Mouse (Mus musculus) thymus, postnatal 14 days (tissue): ENCODE results near the gene Ccdc62.
A peak's percentile ranks its signal among the peaks of the same experiment; 100 is the strongest.

Experiments used
- DNase-seq: peaks from one replicate; pipeline ENCODE4 v3.0.0; 2021

The Ccdc62 gene

GRCm38 (mm10) chr5:124004356-124005150 lies 74.1 kb downstream of the Ccdc62 start:
- peak; percentile 65 for DNase-seq

- no peak for DNase-seq
Measured at GRCm38 (mm10) chr5:124005151-124005500, 74.6 kb downstream of the Ccdc62 start.

GRCm38 (mm10) chr5:124005591-124005990 lies 75.1 kb downstream of the Ccdc62 start:
- no peak for DNase-seq

GRCm38 (mm10) chr5:124006082-124006873 lies 75.8 kb downstream of the Ccdc62 start:
- DNase-seq = no peak

GRCm38 (mm10) chr5:124006891-124007491 lies 76.5 kb downstream of the Ccdc62 start:
- no peak for DNase-seq

GRCm38 (mm10) chr5:124010077-124010476 lies 79.6 kb downstream of the Ccdc62 start:
- no peak for DNase-seq

- no peak for DNase-seq
Measured at GRCm38 (mm10) chr5:124010910-124011655, 80.6 kb downstream of the Ccdc62 start.

- DNase-seq = no peak
Measured at GRCm38 (mm10) chr5:124011927-124012326, 81.4 kb downstream of the Ccdc62 start.

- DNase-seq = no peak
Measured at GRCm38 (mm10) chr5:124012885-124013284, 82.4 kb downstream of the Ccdc62 start.

- no peak for DNase-seq
Measured at GRCm38 (mm10) chr5:124013747-124014146, 83.3 kb downstream of the Ccdc62 start.

- no peak for DNase-seq
Measured at GRCm38 (mm10) chr5:124014180-124014579, 83.7 kb downstream of the Ccdc62 start.

- no peak for DNase-seq
Measured at GRCm38 (mm10) chr5:124014791-124015251, 84.3 kb downstream of the Ccdc62 start.

- DNase-seq = no peak
Measured at GRCm38 (mm10) chr5:124015727-124016126, 85.2 kb downstream of the Ccdc62 start.

GRCm38 (mm10) chr5:124016291-124016821 lies 85.9 kb downstream of the Ccdc62 start:
- DNase-seq = no peak

- no peak for DNase-seq
Measured at GRCm38 (mm10) chr5:124017941-124018340, 87.5 kb downstream of the Ccdc62 start.

GRCm38 (mm10) chr5:124018651-124019050 lies 88.2 kb downstream of the Ccdc62 start:
- DNase-seq = no peak
